Mouse (Mus musculus) MEL (cell line): ENCODE results near the gene Lsamp. TPM values are rescaled to one million over a fixed set of nuclear protein-coding genes. Genes with fewer than 3 reads are reported as not detected.

Experiments used
- DNase-seq: peaks from one replicate; pipeline ENCODE4 v3.0.0; 2011; ENCODE audit warnings: low read depth, low spot score
- H3K27ac ChIP-seq: 2 replicates; pipeline ENCODE4 v1.5.1; 2012; ENCODE audit warnings: low read depth, mild to moderate bottlenecking, control low read depth, low read length, moderate library complexity; ENCODE audit not compliant: control insufficient read depth
- H3K27me3 ChIP-seq, 2 experiments: fragments of 150-350 bp in 1 of 2; sonication (generic) in 1 of 2; 2 replicates each; pipeline ENCODE4 v1.6.1; 2012; ENCODE audit warnings: low read length in 2 of 2, mild to moderate bottlenecking in 2 of 2, improper control_type of control experiment in 1 of 2, moderate library complexity in 1 of 2; ENCODE audit not compliant: insufficient read depth in 2 of 2, control insufficient read depth in 1 of 2
- H3K36me3 ChIP-seq, 2 experiments: 2 replicates each; pipeline ENCODE4 v1.6.1; 2012 to 2014; ENCODE audit warnings: low read length in 2 of 2, improper control_type of control experiment in 1 of 2, inconsistent platforms in 1 of 2, mild to moderate bottlenecking in 1 of 2; ENCODE audit not compliant: insufficient read depth in 2 of 2, control insufficient read depth in 1 of 2
- H3K4me1 ChIP-seq, 2 experiments: fragments of 150-350 bp in 1 of 2; sonication (generic) in 1 of 2; 2 replicates each; pipeline ENCODE4 v1.6.1; 2012; ENCODE audit warnings: low read length in 2 of 2, improper control_type of control experiment in 1 of 2, mild to moderate bottlenecking in 1 of 2; ENCODE audit not compliant: insufficient read depth in 2 of 2, control insufficient read depth in 1 of 2
- H3K4me3 ChIP-seq, 2 experiments: fragments of 150-350 bp in 1 of 2; sonication (generic) in 1 of 2; 2 replicates each; pipeline ENCODE4 v1.5.1; 2012; ENCODE audit warnings: low read depth in 2 of 2, low read length in 2 of 2, mild to moderate bottlenecking in 2 of 2, moderate library complexity in 2 of 2, control low read depth in 1 of 2, improper control_type of control experiment in 1 of 2; ENCODE audit not compliant: control insufficient read depth in 1 of 2, insufficient read depth in 1 of 2
- H3K79me2 ChIP-seq: 2 replicates; pipeline ENCODE4 v1.6.1; 2012; ENCODE audit warnings: mild to moderate bottlenecking, low read length, moderate library complexity; ENCODE audit not compliant: control insufficient read depth, poor library complexity, insufficient read depth
- H3K9ac ChIP-seq: 2 replicates; pipeline ENCODE4 v1.6.1; 2012; ENCODE audit warnings: low read depth, mild to moderate bottlenecking, control low read depth, low read length, moderate library complexity; ENCODE audit not compliant: control insufficient read depth, poor library complexity, severe bottlenecking
- H3K9me3 ChIP-seq: fragments of 150-350 bp; sonication (generic); replicated peaks from 2 replicates; pipeline ENCODE4 v1.6.1; 2012; ENCODE audit warnings: mild to moderate bottlenecking, low read length, improper control_type of control experiment, moderate library complexity; ENCODE audit not compliant: insufficient read depth
- BHLHE40 ChIP-seq: IDR thresholded peaks from 2 replicates; pipeline ENCODE4 v1.6.1; 2012; ENCODE audit warnings: low read depth, mild to moderate bottlenecking, inconsistent platforms, low read length, improper control_type of control experiment, borderline replicate concordance
- CHD1 ChIP-seq: IDR thresholded peaks from 2 replicates; pipeline ENCODE4 v1.6.1; 2012; ENCODE audit warnings: low read depth, mild to moderate bottlenecking, inconsistent platforms, low read length, improper control_type of control experiment
- CTCF ChIP-seq, 3 experiments: IDR thresholded peaks in 2 of 3; conservative IDR thresholded peaks in 1 of 3; 2 replicates each; pipeline ENCODE4 v1.5.1; 2011 to 2012; ENCODE audit warnings: low read length in 3 of 3, low read depth in 2 of 3, mild to moderate bottlenecking in 2 of 3, improper control_type of control experiment in 1 of 3, inconsistent platforms in 1 of 3, mixed read lengths in 1 of 3, moderate library complexity in 1 of 3; ENCODE audit not compliant: control insufficient read depth in 1 of 3, insufficient read depth in 1 of 3, poor library complexity in 1 of 3, severe bottlenecking in 1 of 3
- E2F4 ChIP-seq: IDR thresholded peaks from 2 replicates; pipeline ENCODE4 v1.6.1; 2011; ENCODE audit warnings: low read depth, low read length, improper control_type of control experiment, borderline replicate concordance
- ELF1 ChIP-seq: IDR thresholded peaks from 2 replicates; pipeline ENCODE4 v1.6.1; 2014; ENCODE audit warnings: low read depth, mild to moderate bottlenecking, inconsistent platforms, low read length, improper control_type of control experiment, moderate library complexity
- EP300 ChIP-seq, 2 experiments: IDR thresholded peaks; 2 replicates each; pipeline ENCODE4 v1.6.1; 2011; ENCODE audit warnings: improper control_type of control experiment in 2 of 2, low read length in 2 of 2, low read depth in 1 of 2, mild to moderate bottlenecking in 1 of 2
- ETS1 ChIP-seq: IDR thresholded peaks from 2 replicates; pipeline ENCODE4 v1.6.1; 2012; ENCODE audit warnings: low read depth, mild to moderate bottlenecking, inconsistent platforms, low read length, improper control_type of control experiment, moderate library complexity
- GATA1 ChIP-seq: IDR thresholded peaks from 2 replicates; pipeline ENCODE4 v1.6.1; 2011; ENCODE audit warnings: low read depth, low read length, improper control_type of control experiment
- KAT2A ChIP-seq: conservative IDR thresholded peaks from 2 replicates; pipeline ENCODE4 v1.6.1; 2012; ENCODE audit warnings: low read depth, low read length, improper control_type of control experiment, inconsistent platforms
- MAFK ChIP-seq: IDR thresholded peaks from 2 replicates; pipeline ENCODE4 v1.6.1; 2011; ENCODE audit warnings: low read depth, mild to moderate bottlenecking, low read length, improper control_type of control experiment, borderline replicate concordance
- MAX ChIP-seq: IDR thresholded peaks from 2 replicates; pipeline ENCODE4 v1.6.1; 2011; ENCODE audit warnings: low read length, improper control_type of control experiment
- MAZ ChIP-seq: IDR thresholded peaks from 2 replicates; pipeline ENCODE4 v1.6.1; 2012; ENCODE audit warnings: low read depth, mild to moderate bottlenecking, inconsistent platforms, low read length, improper control_type of control experiment
- MXI1 ChIP-seq: IDR thresholded peaks from 2 replicates; pipeline ENCODE4 v1.6.1; 2011; ENCODE audit warnings: mild to moderate bottlenecking, low read depth, low read length, improper control_type of control experiment
- MYC ChIP-seq: IDR thresholded peaks from 2 replicates; pipeline ENCODE4 v1.6.1; 2011; ENCODE audit warnings: low read depth, mild to moderate bottlenecking, low read length, improper control_type of control experiment, moderate library complexity
- NELFE ChIP-seq: IDR thresholded peaks from 2 replicates; pipeline ENCODE4 v1.6.1; 2011; ENCODE audit warnings: low read depth, low read length, improper control_type of control experiment
- POLR2AphosphoS2 ChIP-seq: IDR thresholded peaks from 2 replicates; pipeline ENCODE4 v1.6.1; 2011; ENCODE audit warnings: low read length, improper control_type of control experiment
- RAD21 ChIP-seq: IDR thresholded peaks from 2 replicates; pipeline ENCODE4 v1.6.1; 2011; ENCODE audit warnings: mild to moderate bottlenecking, low read depth, low read length, improper control_type of control experiment
- RCOR1 ChIP-seq: IDR thresholded peaks from 2 replicates; pipeline ENCODE4 v1.6.1; 2012; ENCODE audit warnings: low read depth, mild to moderate bottlenecking, inconsistent platforms, low read length, improper control_type of control experiment
- SIN3A ChIP-seq: IDR thresholded peaks from 2 replicates; pipeline ENCODE4 v1.6.1; 2012; ENCODE audit warnings: low read length, improper control_type of control experiment, inconsistent platforms
- SMC3 ChIP-seq: IDR thresholded peaks from 2 replicates; pipeline ENCODE4 v1.6.1; 2011; ENCODE audit warnings: low read depth, low read length, improper control_type of control experiment
- TAL1 ChIP-seq: IDR thresholded peaks from 2 replicates; pipeline ENCODE4 v1.6.1; 2012; ENCODE audit warnings: mild to moderate bottlenecking, inconsistent platforms, low read length, moderate library complexity, mixed read lengths
- UBTF ChIP-seq: IDR thresholded peaks from 2 replicates; pipeline ENCODE4 v1.6.1; 2012; ENCODE audit warnings: low read depth, mild to moderate bottlenecking, inconsistent platforms, low read length, improper control_type of control experiment, moderate library complexity, borderline replicate concordance; ENCODE audit not compliant: insufficient read depth
- USF1 ChIP-seq: IDR thresholded peaks from 2 replicates; pipeline ENCODE4 v1.6.1; 2014; ENCODE audit warnings: low read depth, mild to moderate bottlenecking, inconsistent platforms, low read length, improper control_type of control experiment, moderate library complexity
- USF2 ChIP-seq, 2 experiments: IDR thresholded peaks; 2 replicates each; pipeline ENCODE4 v1.6.1; 2011 to 2012; ENCODE audit warnings: improper control_type of control experiment in 2 of 2, low read length in 2 of 2, borderline replicate concordance in 1 of 2, inconsistent platforms in 1 of 2, low read depth in 1 of 2, mild to moderate bottlenecking in 1 of 2; ENCODE audit not compliant: insufficient read depth in 1 of 2
- ZC3H11A ChIP-seq: IDR thresholded peaks from 2 replicates; pipeline ENCODE4 v1.6.1; 2012; ENCODE audit warnings: low read depth, mild to moderate bottlenecking, inconsistent platforms, low read length, improper control_type of control experiment
- ZMIZ1 ChIP-seq: IDR thresholded peaks from 2 replicates; pipeline ENCODE4 v1.6.1; 2012; ENCODE audit warnings: low read depth, mild to moderate bottlenecking, inconsistent platforms, low read length, improper control_type of control experiment, moderate library complexity
- ZNF384 ChIP-seq: IDR thresholded peaks from 2 replicates; pipeline ENCODE4 v1.6.1; 2012; ENCODE audit warnings: low read depth, mild to moderate bottlenecking, inconsistent platforms, low read length, improper control_type of control experiment
- polyA plus RNA-seq, 2 experiments: library from polyadenylated mRNA; stranded (reverse) in 1 of 2; unstranded in 1 of 2; fragments of >175 nt in 1 of 2; fragments of >200 nt in 1 of 2; gene quantifications; 2 replicates each; pipeline versions ENCODE4 v1.2.1 to v1.2.4; 2012; ENCODE audit warnings: low replicate concordance in 2 of 2, low read depth in 1 of 2; ENCODE audit not compliant: insufficient read length in 2 of 2, insufficient read depth in 1 of 2, missing spikeins in 1 of 2
- total RNA-seq: library from RNA; depleted of rRNA; stranded (reverse); fragments of 300-350 nt; gene quantifications from 2 replicates; pipeline ENCODE4 v1.2.3, GENCODE M21; 2012

Gene Lsamp
- total and polyA plus RNA-seq, 3 experiments = 0.42 TPM; not detected in 2

DNA sequence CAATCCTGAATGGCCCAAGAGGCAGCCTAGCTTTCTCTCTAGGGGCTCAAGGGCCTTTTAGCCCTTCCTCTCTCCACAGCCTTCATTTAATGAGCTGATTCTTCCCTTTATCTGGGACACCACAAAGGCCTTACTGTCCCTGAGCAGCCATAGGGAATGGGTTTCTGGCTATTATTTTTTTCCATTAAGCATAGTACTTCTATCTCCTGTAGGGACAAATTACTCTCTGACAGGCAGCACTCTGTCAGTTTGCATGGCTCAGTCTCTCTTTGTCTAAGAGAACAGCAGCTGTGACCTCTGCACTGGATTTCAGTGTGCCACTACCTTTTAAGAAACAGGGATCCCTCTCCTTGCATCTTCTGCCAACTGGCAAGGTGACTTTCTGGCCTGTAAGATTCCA lies 1251.7 kb downstream of the Lsamp start:
- DNase-seq = no peak
- H3K9me3 ChIP-seq = no peaks in the 10 kb centered on the region
- TF ChIP-seq CTCF (IDR thresholded peaks at IDR 0.05 in 2 of 3, conservative IDR thresholded peaks at IDR 0.05 in 1 of 3; ENCODE audit: control insufficient read depth in 1 of 3, insufficient read depth in 1 of 3, low read depth in 2 of 3, low read length in 3 of 3, poor library complexity in 1 of 3, severe bottlenecking in 1 of 3) = no peak
- no peak for TF ChIP-seq SIN3A
- TF ChIP-seq USF2 (IDR thresholded peaks at IDR 0.05; ENCODE audit: borderline replicate concordance in 1 of 2, insufficient read depth in 1 of 2, low read depth in 1 of 2, low read length in 2 of 2) = no peak
- TF ChIP-seq EP300 (IDR thresholded peaks at IDR 0.05; ENCODE audit: low read depth in 1 of 2, low read length in 2 of 2) = no peak
- no peak for TF ChIP-seq RCOR1
- no peak for TF ChIP-seq CHD1
- TF ChIP-seq NELFE = no peak
- TF ChIP-seq KAT2A = no peak
- TF ChIP-seq UBTF = no peak
- TF ChIP-seq POLR2AphosphoS2 = no peak
- no peak for TF ChIP-seq BHLHE40
- no peak for TF ChIP-seq RAD21
- no peak for TF ChIP-seq GATA1
- TF ChIP-seq ELF1 = no peak
- TF ChIP-seq ZNF384 = no peak
- no peak for TF ChIP-seq ZMIZ1
- TF ChIP-seq, all 39 proteins: peak for 0

DNA sequence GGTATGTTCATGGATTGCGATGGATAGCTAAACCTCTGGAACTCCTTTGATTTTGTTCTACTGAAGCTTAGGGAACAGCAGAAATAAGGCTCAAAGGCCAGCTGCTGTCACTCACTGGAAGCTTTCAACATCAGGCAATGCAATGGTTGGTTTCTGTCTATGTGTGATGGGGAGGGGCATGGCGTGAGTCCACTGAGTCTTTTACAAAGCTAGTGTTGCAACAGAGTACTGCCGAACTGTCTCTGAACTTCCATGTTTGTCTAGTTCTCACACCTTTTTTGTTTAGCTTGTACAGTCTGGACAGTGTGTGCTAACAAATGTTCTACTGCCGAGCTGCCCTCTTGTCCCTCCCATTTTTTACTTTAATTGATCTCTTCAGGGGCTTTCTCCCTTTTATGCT lies 1258.7 kb downstream of the Lsamp start:
- TF ChIP-seq GATA1 (no peak), TAL1 (no peak), SMC3 (no peak), ZMIZ1 (no peak), MAX (no peak), ZC3H11A (no peak), NELFE (no peak), MAFK (no peak), USF1 (no peak), CTCF (IDR thresholded peaks at IDR 0.05 in 2 of 3, conservative IDR thresholded peaks at IDR 0.05 in 1 of 3; ENCODE audit: control insufficient read depth in 1 of 3, insufficient read depth in 1 of 3, low read depth in 2 of 3, low read length in 3 of 3, poor library complexity in 1 of 3, severe bottlenecking in 1 of 3) (no peak), MAZ (no peak), BHLHE40 (no peak), ETS1 (no peak), USF2 (IDR thresholded peaks at IDR 0.05; ENCODE audit: borderline replicate concordance in 1 of 2, insufficient read depth in 1 of 2, low read depth in 1 of 2, low read length in 2 of 2) (no peak), E2F4 (no peak), MYC (no peak), MXI1 (no peak)
- no peak overlapping the region for H3K4me3 ChIP-seq
- no peaks in the 10 kb centered on the region for H3K36me3 ChIP-seq
- no peaks in the 10 kb centered on the region for H3K9me3 ChIP-seq
- no peak for DNase-seq
- no peaks in the 10 kb centered on the region for H3K79me2 ChIP-seq
- H3K9ac ChIP-seq = no peak overlapping the region
- H3K4me1 ChIP-seq = no peaks in the 10 kb centered on the region
- no peak overlapping the region for H3K27ac ChIP-seq
- no peaks in the 10 kb centered on the region for H3K27me3 ChIP-seq

More for the DNA sequence above, 1251.7 kb downstream of the Lsamp start:
- Histone ChIP-seq H3K4me1 (no peaks in the 10 kb centered on the region), H3K27ac (no peak overlapping the region), H3K9ac (no peak overlapping the region), H3K27me3 (no peaks in the 10 kb centered on the region), H3K79me2 (no peaks in the 10 kb centered on the region), H3K4me3 (no peak overlapping the region), H3K36me3 (no peaks in the 10 kb centered on the region)
